Mouse (Mus musculus): ENCODE measurements around the gene Triobp. TPM values are rescaled to one million over a fixed set of nuclear protein-coding genes. Genes with fewer than 3 reads are reported as not detected.
A peak's percentile ranks its signal among the peaks of the same experiment; 100 is the strongest.

The Triobp gene
- polyA plus RNA-seq, 1 experiment from 2014 or later: 54.8 TPM

GRCm38 (mm10) chr15:78942663-78943062 is 4.9 kb upstream of the Triobp start:
- H3K9me3 ChIP-seq: no peaks in the 10 kb centered on the region
- WGBS: 2% methylated on average over 9 of the region's 9 CpGs
- no peak overlapping the region for H3K27ac ChIP-seq
- ATAC-seq (ENCODE audit: insufficient number of reproducible peaks, low FRiP score, low TSS enrichment, low read depth): peak; percentile 41
- peak overlapping the region; percentile 38 for H3K4me3 ChIP-seq
- H3K9ac ChIP-seq: peak overlapping the region; percentile 36
- peaks cover 15% of the 10 kb centered on the region for H3K4me1 ChIP-seq
- H3K36me3 ChIP-seq: peaks cover 43% of the 10 kb centered on the region
- H3K4me2 ChIP-seq: peak overlapping the region; percentile 56
- no peaks in the 10 kb centered on the region for H3K27me3 ChIP-seq

GRCm38 (mm10) chr15:78946232-78946631 is 1.3 kb upstream of the Triobp start:
- H3K27me3 ChIP-seq: no peaks in the 10 kb centered on the region

DNA sequence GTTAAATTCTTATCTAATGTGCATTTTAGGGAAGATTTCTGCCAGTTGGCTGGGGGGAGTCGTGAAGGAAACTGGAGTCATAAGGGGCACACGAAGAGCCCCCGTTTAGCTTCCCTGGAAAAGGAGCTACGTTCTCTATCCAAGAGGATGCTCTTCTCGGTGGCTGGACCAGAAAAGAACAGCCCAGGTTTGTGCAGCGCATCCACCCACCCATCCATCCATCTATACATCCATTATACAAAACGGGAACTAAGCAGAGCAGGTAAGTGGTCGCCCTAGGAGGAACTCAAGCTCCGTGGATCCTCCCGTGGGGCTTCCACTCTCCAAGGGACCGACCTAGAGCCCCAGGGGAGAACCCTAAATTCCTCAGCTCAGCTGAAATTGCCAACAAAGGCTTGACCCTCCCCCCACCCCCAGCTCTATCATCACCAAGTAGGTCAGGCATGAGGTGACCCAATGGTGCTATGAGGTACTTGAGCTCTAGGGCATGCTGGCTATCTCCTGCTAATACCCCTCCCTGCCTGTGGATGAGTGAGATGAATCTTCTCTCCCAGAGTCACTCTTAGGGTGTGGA is 715 bp downstream of the Triobp start:
- Histone ChIP-seq H3K9me3 (no peaks in the 10 kb centered on the region), H3K27me3 (no peaks in the 10 kb centered on the region), H3K4me2 (peak overlapping the region; percentile 83), H3K4me3 (peak overlapping the region; percentile 50), H3K27ac (peak overlapping the region; percentile 70), H3K36me3 (no peaks in the 10 kb centered on the region), H3K4me1 (peaks cover 16% of the 10 kb centered on the region), H3K9ac (0 out of 2 replicates have a peak overlapping the region, but pooled peaks have one; percentile 48)
- no peak for ATAC-seq (ENCODE audit: insufficient number of reproducible peaks, low FRiP score, low TSS enrichment, low read depth)
- whole genome bisulfite sequencing: 4% methylated on average over 11 of the region's 11 CpGs

More at GRCm38 (mm10) chr15:78946232-78946631, 1.3 kb upstream of the Triobp start:
- WGBS: 72% methylated on average over 7 of the region's 7 CpGs
- Histone ChIP-seq H3K4me3 (no peak overlapping the region), H3K27ac (no peak overlapping the region), H3K36me3 (peaks cover 10% of the 10 kb centered on the region), H3K4me2 (no peak overlapping the region), H3K4me1 (peaks cover 24% of the 10 kb centered on the region), H3K9ac (no peak overlapping the region), H3K9me3 (no peaks in the 10 kb centered on the region)
- ATAC-seq (ENCODE audit: insufficient number of reproducible peaks, low FRiP score, low TSS enrichment, low read depth): no peak

DNA sequence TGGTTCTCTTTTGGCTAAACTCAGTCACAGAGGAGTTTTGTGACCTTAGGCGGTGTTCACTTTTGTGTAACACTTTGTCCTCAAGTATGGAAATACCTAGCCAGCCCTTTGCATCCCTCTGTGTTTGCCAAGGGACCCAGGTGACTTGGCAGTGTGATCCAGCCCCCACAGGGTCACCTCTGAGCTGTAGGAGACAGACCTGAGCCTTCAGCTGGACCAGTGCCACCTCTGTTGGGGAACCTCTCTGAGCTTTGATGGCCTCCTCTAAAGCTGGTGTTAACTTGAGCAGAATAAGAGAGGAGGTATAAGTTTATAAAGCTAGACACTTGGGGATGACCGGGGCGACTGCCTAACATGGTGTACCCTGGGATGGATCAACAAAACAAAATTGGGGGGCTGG is 1.4 kb downstream of the Triobp start:
- Histone ChIP-seq H3K4me2 (peak overlapping the region; percentile 83; the same call in 1 of the 2 replicates), H3K36me3 (no peaks in the 10 kb centered on the region), H3K9ac (no peak overlapping the region), H3K4me1 (peaks cover 16% of the 10 kb centered on the region), H3K9me3 (no peaks in the 10 kb centered on the region), H3K27ac (no peak overlapping the region), H3K4me3 (no peak overlapping the region), H3K27me3 (no peaks in the 10 kb centered on the region)
- ATAC-seq (ENCODE audit: insufficient number of reproducible peaks, low FRiP score, low TSS enrichment, low read depth): no peak
- WGBS: 96% methylated on average over 3 of the region's 3 CpGs

DNA sequence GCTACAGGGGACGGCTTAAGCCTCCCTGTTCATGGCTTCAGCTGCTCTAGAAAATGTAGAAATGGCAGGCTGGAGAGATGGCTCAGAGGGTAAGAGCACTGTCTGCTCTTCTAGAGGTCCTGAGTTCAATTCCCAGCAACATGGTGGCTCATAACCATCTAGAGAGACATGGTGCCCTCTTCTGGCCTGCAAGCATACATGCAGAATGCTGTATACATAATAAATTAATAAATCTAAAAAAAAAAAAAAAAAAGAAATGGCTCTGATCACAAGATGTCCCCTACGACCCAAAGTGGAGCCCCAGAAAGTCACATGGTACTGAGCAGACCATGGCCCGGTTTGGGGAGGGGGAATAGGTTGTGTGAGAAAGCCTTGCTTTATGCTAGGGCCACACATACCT is 8.1 kb downstream of the Triobp start:
- H3K4me2 ChIP-seq: no peak overlapping the region
- 79% methylated on average over 3 of the region's 3 CpGs for WGBS
- H3K27me3 ChIP-seq: no peaks in the 10 kb centered on the region
- H3K27ac ChIP-seq: no peak overlapping the region
- H3K4me1 ChIP-seq: peaks cover 12% of the 10 kb centered on the region
- H3K9me3 ChIP-seq: no peaks in the 10 kb centered on the region
- ATAC-seq (ENCODE audit: insufficient number of reproducible peaks, low FRiP score, low TSS enrichment, low read depth): no peak
- peaks cover 3% of the 10 kb centered on the region; the same call in 1 of the 2 replicates for H3K36me3 ChIP-seq
- H3K9ac ChIP-seq: no peak overlapping the region
- no peak overlapping the region for H3K4me3 ChIP-seq

GRCm38 (mm10) chr15:78956351-78956750 is 8.8 kb downstream of the Triobp start:
- no peak overlapping the region for H3K4me3 ChIP-seq
- H3K9me3 ChIP-seq: no peaks in the 10 kb centered on the region
- ATAC-seq (ENCODE audit: insufficient number of reproducible peaks, low FRiP score, low TSS enrichment, low read depth): no peak
- H3K4me2 ChIP-seq: no peak overlapping the region
- peaks cover 12% of the 10 kb centered on the region for H3K4me1 ChIP-seq
- no peak overlapping the region for H3K9ac ChIP-seq
- no peaks in the 10 kb centered on the region for H3K27me3 ChIP-seq
- H3K27ac ChIP-seq: no peak overlapping the region
- H3K36me3 ChIP-seq: peaks cover 3% of the 10 kb centered on the region; the same call in 1 of the 2 replicates
- WGBS: 75% methylated on average over 4 of the region's 4 CpGs

DNA sequence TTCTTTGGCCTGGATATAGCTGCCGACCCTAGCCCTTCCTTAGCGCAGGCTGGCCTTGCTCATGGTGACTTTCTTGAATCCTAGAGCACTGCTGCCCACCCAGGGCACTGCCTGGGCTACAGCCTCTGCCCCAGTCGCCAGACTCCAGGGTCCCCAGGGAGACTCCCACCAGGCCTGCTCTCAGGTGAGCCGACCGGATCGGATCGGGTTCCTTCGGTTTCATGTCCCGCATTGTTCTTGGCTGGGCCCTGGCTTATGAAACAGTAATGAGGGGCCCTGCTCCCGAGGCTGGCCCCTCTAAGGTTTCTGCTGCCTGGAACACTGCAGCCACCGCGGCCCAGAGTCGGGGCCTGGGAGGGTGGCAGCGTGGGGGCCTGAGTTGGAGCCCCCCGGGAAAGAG is 9.5 kb downstream of the Triobp start:
- peaks cover 12% of the 10 kb centered on the region for H3K4me1 ChIP-seq
- H3K4me3 ChIP-seq: no peak overlapping the region
- H3K27ac ChIP-seq: peak overlapping the region; percentile 61; the same call in 1 of the 2 replicates
- no peak overlapping the region for H3K9ac ChIP-seq
- WGBS: 37% methylated on average over 15 of the region's 15 CpGs
- no peaks in the 10 kb centered on the region for H3K27me3 ChIP-seq
- no peak for ATAC-seq (ENCODE audit: insufficient number of reproducible peaks, low FRiP score, low TSS enrichment, low read depth)
- H3K36me3 ChIP-seq: peaks cover 10% of the 10 kb centered on the region; the same call in 1 of the 2 replicates
- H3K4me2 ChIP-seq: peak overlapping the region; percentile 17; the same call in 1 of the 2 replicates
- no peaks in the 10 kb centered on the region for H3K9me3 ChIP-seq

DNA sequence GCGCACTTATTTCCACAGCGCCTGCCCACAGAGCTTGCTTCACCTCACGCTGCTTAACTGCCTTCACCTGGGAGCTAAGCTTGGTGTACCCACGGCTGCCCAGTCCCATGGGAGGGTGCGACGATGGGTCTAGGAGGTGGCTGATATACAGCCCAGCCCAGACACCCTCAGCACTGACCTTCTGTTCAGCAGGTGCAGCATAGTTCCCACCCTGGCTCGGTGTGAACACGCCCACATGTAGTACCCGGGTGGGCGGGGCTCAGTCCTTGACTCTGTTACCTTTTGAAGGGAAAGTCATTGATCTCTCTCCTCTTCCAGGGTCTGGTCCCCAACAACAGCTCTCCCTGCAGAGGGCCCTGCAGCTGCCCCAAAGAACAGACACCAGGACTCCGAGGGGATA is 12.0 kb downstream of the Triobp start:
- H3K4me1 ChIP-seq: peaks cover 21% of the 10 kb centered on the region
- no peak overlapping the region for H3K27ac ChIP-seq
- peaks cover 11% of the 10 kb centered on the region; the same call in 1 of the 2 replicates for H3K36me3 ChIP-seq
- 83% methylated on average over 11 of the region's 11 CpGs for WGBS
- ATAC-seq (ENCODE audit: insufficient number of reproducible peaks, low FRiP score, low TSS enrichment, low read depth): no peak
- no peak overlapping the region for H3K9ac ChIP-seq
- H3K4me2 ChIP-seq: no peak overlapping the region
- H3K27me3 ChIP-seq: no peaks in the 10 kb centered on the region
- no peaks in the 10 kb centered on the region for H3K9me3 ChIP-seq
- H3K4me3 ChIP-seq: no peak overlapping the region

DNA sequence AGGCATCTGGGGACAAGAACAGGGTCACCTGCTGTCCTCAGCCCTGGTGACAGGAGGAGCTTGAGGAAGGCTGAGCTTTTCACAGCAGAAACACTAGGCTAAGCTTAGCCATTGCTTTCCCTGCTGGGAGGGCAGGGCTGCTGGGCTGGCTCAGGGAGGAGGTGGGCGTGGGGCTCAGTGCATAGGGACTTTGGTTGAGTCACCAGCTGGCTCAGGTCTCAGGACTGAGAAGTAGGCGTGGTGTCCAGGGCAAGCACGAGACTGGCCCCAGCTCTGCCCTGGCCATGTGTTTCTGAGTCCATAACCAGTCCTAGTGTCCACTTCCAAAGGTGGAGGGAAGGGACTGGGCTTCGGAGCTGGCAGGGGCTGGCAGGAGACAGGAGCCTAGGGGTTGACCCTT is 12.6 kb downstream of the Triobp start:
- Histone ChIP-seq H3K4me2 (no peak overlapping the region), H3K27me3 (no peaks in the 10 kb centered on the region), H3K27ac (no peak overlapping the region), H3K9ac (no peak overlapping the region), H3K4me1 (peaks cover 21% of the 10 kb centered on the region), H3K36me3 (peaks cover 11% of the 10 kb centered on the region; the same call in 1 of the 2 replicates), H3K9me3 (no peaks in the 10 kb centered on the region), H3K4me3 (no peak overlapping the region)
- no peak for ATAC-seq (ENCODE audit: insufficient number of reproducible peaks, low FRiP score, low TSS enrichment, low read depth)
- 57% methylated on average over 4 of the region's 4 CpGs for WGBS

- no peaks in the 10 kb centered on the region for H3K27me3 ChIP-seq
- WGBS: 49% methylated on average over 2 of the region's 2 CpGs
- H3K4me3 ChIP-seq: no peak overlapping the region
- no peak overlapping the region for H3K9ac ChIP-seq
- H3K4me1 ChIP-seq: peaks cover 9% of the 10 kb centered on the region
- H3K36me3 ChIP-seq: peaks cover 14% of the 10 kb centered on the region
- ATAC-seq (ENCODE audit: insufficient number of reproducible peaks, low FRiP score, low TSS enrichment, low read depth): no peak
- no peaks in the 10 kb centered on the region for H3K9me3 ChIP-seq
- no peak overlapping the region for H3K4me2 ChIP-seq
- no peak overlapping the region for H3K27ac ChIP-seq
These were observed 15.4 kb downstream of the Triobp start for GRCm38 (mm10) chr15:78962885-78963284.

GRCm38 (mm10) chr15:78971626-78972025 is 24.1 kb downstream of the Triobp start:
- ATAC-seq (ENCODE audit: insufficient number of reproducible peaks, low FRiP score, low TSS enrichment, low read depth): no peak
- H3K36me3 ChIP-seq: peaks cover 6% of the 10 kb centered on the region
- no peak overlapping the region for H3K27ac ChIP-seq
- no peak overlapping the region for H3K4me3 ChIP-seq
- 72% methylated on average over 6 of the region's 6 CpGs for WGBS
- H3K4me1 ChIP-seq: no peaks in the 10 kb centered on the region
- no peak overlapping the region for H3K4me2 ChIP-seq
- H3K9me3 ChIP-seq: no peaks in the 10 kb centered on the region
- no peak overlapping the region for H3K9ac ChIP-seq
- no peaks in the 10 kb centered on the region for H3K27me3 ChIP-seq

- Histone ChIP-seq H3K4me2 (no peak overlapping the region), H3K4me3 (no peak overlapping the region), H3K9me3 (no peaks in the 10 kb centered on the region), H3K4me1 (peaks cover 14% of the 10 kb centered on the region), H3K9ac (no peak overlapping the region), H3K27ac (no peak overlapping the region), H3K36me3 (no peaks in the 10 kb centered on the region), H3K27me3 (no peaks in the 10 kb centered on the region)
- ATAC-seq (ENCODE audit: insufficient number of reproducible peaks, low FRiP score, low TSS enrichment, low read depth): no peak; the same call in 1 of the 2 replicates
- 73% methylated on average over 7 of the region's 7 CpGs for WGBS
These were observed 26.4 kb downstream of the Triobp start for GRCm38 (mm10) chr15:78973950-78974349.
